Mouse (Mus musculus) kidney, adult 2 months (tissue): ENCODE measurements around the gene Khdc1a. TPM values are rescaled to one million over a fixed set of nuclear protein-coding genes. Genes with fewer than 3 reads are reported as not detected.
"Not testable (repeated sequence)": the region's sequence is repeated elsewhere in the genome, so short reads cannot be mapped to it uniquely, and the experiment has no call there.

Experiments used
- DNase-seq: peaks from one replicate; pipeline ENCODE4 v3.0.0; 2021
- H3K27ac ChIP-seq: fragments of 200-500 bp; 2 replicates; pipeline ENCODE4 v1.5.1; 2012; ENCODE audit warnings: low read depth, low read length, control low read depth, inconsistent platforms; ENCODE audit not compliant: insufficient read depth
- H3K27me3 ChIP-seq: fragments of 200-500 bp; replicated peaks from 2 replicates; pipeline ENCODE4 v1.6.1; 2012; ENCODE audit warnings: mild to moderate bottlenecking, moderate library complexity, low read length, inconsistent platforms; ENCODE audit not compliant: control insufficient read depth, insufficient read depth
- H3K36me3 ChIP-seq: fragments of 200-500 bp; 2 replicates; pipeline ENCODE4 v1.6.1; 2012; ENCODE audit warnings: mild to moderate bottlenecking, moderate library complexity, low read length, inconsistent platforms; ENCODE audit not compliant: control insufficient read depth, insufficient read depth
- H3K4me1 ChIP-seq: fragments of 200-500 bp; 2 replicates; pipeline ENCODE4 v1.6.1; 2011; ENCODE audit warnings: low read length; ENCODE audit not compliant: control insufficient read depth, insufficient read depth
- H3K4me3 ChIP-seq: fragments of 200-500 bp; 2 replicates; pipeline ENCODE4 v1.5.1; 2011; ENCODE audit warnings: mild to moderate bottlenecking, low read depth, low read length, control low read depth; ENCODE audit not compliant: insufficient read depth
- CTCF ChIP-seq: fragments of 200-500 bp; conservative IDR thresholded peaks from 2 replicates; pipeline ENCODE4 v1.5.1; 2011; ENCODE audit warnings: low read depth, mild to moderate bottlenecking, control low read depth, low read length, moderate library complexity, mixed read lengths; ENCODE audit not compliant: insufficient read depth, insufficient read length
- POLR2A ChIP-seq: fragments of 200-500 bp; IDR thresholded peaks from one replicate; pipeline ENCODE4 v1.6.1; 2011; ENCODE audit warnings: low read depth, low read length, control low read depth
- WGBS: fragments of 180-500 bp; shearing (Covaris S2); methylation state at CpG from one replicate; pipeline ENCODE4 v1.1.7; 2018; 5-methylcytosine and 5-hydroxymethylcytosine counted together
- polyA plus RNA-seq: library from polyadenylated mRNA; depleted of rRNA; stranded (reverse); fragments of >200 nt; gene quantifications from 2 replicates; pipeline ENCODE4 v1.2.3, GENCODE M21; 2012

Gene Khdc1a
- polyA plus RNA-seq, 1 experiment = 0.05 TPM

- DNase-seq = no peak
- H3K4me1 ChIP-seq = peaks cover 5% of the 10 kb centered on the region; the same call in 1 of the 2 replicates
- 71% methylated on average over 16 of the region's 16 CpGs for WGBS
- H3K4me3 ChIP-seq = no peak overlapping the region
- no peaks in the 10 kb centered on the region for H3K27me3 ChIP-seq
- no peak overlapping the region for H3K27ac ChIP-seq
- TF ChIP-seq POLR2A = no peak
- TF ChIP-seq CTCF = no peak
- no peaks in the 10 kb centered on the region for H3K36me3 ChIP-seq
These were observed 16.0 kb upstream of the Khdc1a start for GRCm38 (mm10) chr1:21333222-21333973.

GRCm38 (mm10) chr1:21335836-21336235 is 13.6 kb upstream of the Khdc1a start:
- H3K4me1 ChIP-seq = no peaks in the 10 kb centered on the region
- TF ChIP-seq POLR2A (no peak), CTCF (no peak)
- H3K27me3 ChIP-seq = no peaks in the 10 kb centered on the region
- no peak overlapping the region for H3K4me3 ChIP-seq
- no peaks in the 10 kb centered on the region for H3K36me3 ChIP-seq
- H3K27ac ChIP-seq = no peak overlapping the region
- DNase-seq = no peak

- no peak overlapping the region for H3K4me3 ChIP-seq
- H3K27ac ChIP-seq = no peak overlapping the region
- TF ChIP-seq CTCF = no peak
- no peak for TF ChIP-seq POLR2A
- H3K36me3 ChIP-seq = no peaks in the 10 kb centered on the region
- no peak for DNase-seq
- H3K27me3 ChIP-seq = no peaks in the 10 kb centered on the region
- no peaks in the 10 kb centered on the region for H3K4me1 ChIP-seq
- WGBS = 97% methylated on average over 1 of the region's 1 CpGs
These were observed 8.7 kb upstream of the Khdc1a start for GRCm38 (mm10) chr1:21340745-21341144.

- no peaks in the 10 kb centered on the region for H3K36me3 ChIP-seq
- no peaks in the 10 kb centered on the region for H3K4me1 ChIP-seq
- DNase-seq = peak; percentile 67
- 59% methylated on average over 4 of the region's 4 CpGs for WGBS
- peak; percentile 73 for TF ChIP-seq CTCF
- TF ChIP-seq POLR2A = no peak
- H3K4me3 ChIP-seq = no peak overlapping the region
- H3K27me3 ChIP-seq = no peaks in the 10 kb centered on the region
- H3K27ac ChIP-seq = no peak overlapping the region
These were observed 5.2 kb upstream of the Khdc1a start for GRCm38 (mm10) chr1:21344253-21344652.

- not testable (repeated sequence) for H3K36me3 ChIP-seq, DNase-seq, H3K4me1 ChIP-seq, H3K27ac ChIP-seq, H3K27me3 ChIP-seq, H3K4me3 ChIP-seq
- 84% methylated on average over 7 of the region's 7 CpGs for WGBS
These were observed 4.7 kb upstream of the Khdc1a start for GRCm38 (mm10) chr1:21344752-21345151.

GRCm38 (mm10) chr1:21368031-21368430 is 18.6 kb downstream of the Khdc1a start, which contains the start of gene Khdc1c:
Gene Khdc1c, plus strand, starts transcription at chr1:21368331.
- WGBS = 62% methylated on average over 1 of the region's 1 CpGs
- H3K27me3 ChIP-seq, H3K36me3 ChIP-seq, DNase-seq, H3K27ac ChIP-seq, H3K4me3 ChIP-seq, H3K4me1 ChIP-seq: not testable (repeated sequence)

GRCm38 (mm10) chr1:21383256-21383655 is 33.8 kb downstream of the Khdc1a start, which contains the start of gene Khdc1b:
Gene Khdc1b, plus strand, starts transcription at chr1:21383556.
- H3K27me3 ChIP-seq = no peaks in the 10 kb centered on the region
- 77% methylated on average over 1 of the region's 1 CpGs for WGBS
- no peak within 1 kb of the TSS for H3K4me3 ChIP-seq
- TF ChIP-seq POLR2A (no peak), CTCF (no peak)
- H3K36me3 ChIP-seq = no peaks in the 10 kb centered on the region
- H3K4me1 ChIP-seq = no peaks in the 10 kb centered on the region
- no peak for DNase-seq
- H3K27ac ChIP-seq = no peak within 1 kb of the TSS
